Mouse (Mus musculus): Measurements from ENCODE around the gene Kdm5d.

The Kdm5d gene

DNA sequence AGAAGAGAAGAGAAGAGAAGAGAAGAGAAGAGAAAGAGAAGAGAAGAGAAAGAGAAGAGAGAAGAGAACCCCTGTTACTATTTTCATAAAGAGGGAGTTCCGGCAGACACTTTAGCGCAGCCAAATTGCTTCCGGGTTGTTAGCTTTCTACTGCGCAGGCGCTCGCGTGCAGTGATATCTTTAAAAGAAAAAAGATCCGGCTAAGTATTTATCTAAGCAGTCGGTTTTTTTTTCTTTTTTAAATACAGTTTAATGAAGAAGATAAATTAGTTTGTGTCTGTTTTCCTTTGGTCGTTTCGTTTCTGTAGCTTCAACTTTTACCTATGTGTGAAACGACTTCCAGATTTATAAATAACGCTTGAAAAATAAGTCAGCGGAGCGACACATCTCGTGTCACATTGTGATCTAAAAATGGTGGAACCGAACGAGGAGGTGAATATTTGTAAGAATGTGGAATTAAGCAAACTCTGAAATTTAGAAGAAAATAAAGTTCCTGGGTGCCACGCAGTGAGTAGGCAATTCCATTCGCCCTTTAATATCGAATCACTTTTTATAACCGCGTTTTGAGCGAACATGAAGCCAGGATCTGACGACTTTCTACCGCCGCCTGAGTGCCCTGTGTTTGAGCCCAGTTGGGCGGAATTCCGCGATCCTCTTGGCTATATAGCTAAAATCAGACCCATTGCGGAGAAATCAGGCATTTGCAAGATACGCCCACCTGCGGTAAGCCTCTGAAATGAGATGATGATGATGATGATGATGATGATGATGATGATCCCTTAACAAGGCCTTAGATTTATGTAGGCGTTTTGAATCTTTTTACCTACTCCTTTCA is at the start of gene Kdm5d:
Kdm5d (plus strand) TSS at position 396 of the 835 bp plus-strand sequence.
- DNase-seq = no peak

DNA sequence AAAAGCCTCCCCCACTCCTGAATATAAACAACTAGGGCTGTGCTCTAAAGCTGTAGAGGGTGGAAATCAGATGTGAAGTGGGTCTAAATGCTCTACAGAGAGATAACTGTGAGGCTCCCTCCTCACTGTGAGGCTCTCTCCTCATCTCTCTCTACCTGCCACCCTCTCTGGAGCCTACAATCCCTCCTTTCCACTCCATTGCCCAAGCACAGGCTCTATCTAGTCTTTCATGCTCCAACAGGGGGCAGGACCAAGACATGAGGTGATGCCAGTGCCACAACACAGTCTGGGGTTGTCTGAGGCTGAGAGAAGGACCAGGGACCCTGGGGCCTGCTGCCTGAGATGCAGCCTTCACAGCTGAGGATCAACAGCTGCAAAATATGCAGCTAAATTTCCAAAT is 25.2 kb upstream of the Kdm5d start:
- DNase-seq = no peak

DNA sequence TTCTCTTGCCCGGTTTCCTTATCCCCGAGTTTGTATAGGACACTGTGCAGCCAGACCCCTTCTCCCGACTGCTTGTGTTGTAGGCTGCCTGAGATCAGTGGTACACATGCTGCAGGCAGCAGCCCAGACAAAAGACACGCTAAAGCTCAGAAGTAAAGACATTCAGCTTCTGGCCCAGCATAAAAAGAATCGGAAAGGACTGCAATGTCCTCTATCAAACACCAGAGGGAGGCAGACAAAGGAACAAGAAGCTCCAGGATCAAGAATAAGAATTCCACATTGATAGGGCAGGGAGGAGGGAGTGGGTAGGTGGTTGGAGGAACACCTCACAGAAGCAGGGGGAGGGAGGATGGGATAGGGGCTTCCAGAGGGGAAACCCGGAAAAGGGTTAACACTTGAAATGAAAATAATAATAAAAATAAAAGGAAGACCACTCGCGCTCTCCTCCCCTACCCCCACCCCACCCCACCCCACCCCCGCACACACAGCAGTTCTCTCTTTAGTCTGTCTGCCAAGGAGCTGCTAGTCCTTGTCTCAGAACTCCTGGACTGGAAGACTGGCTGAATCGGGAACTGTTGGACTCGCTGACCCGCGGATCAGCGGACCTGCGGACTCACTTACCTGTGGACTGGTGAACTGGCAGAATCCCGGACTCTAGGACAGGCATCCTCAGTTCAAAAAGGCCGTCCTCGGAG is 24.6 kb upstream of the Kdm5d start:
- DNase-seq = no peak

Data from kidney, adult 18-20 months (tissue).